Mouse (Mus musculus) gastrocnemius, postnatal 25 days (tissue): ENCODE measurements around the gene Greb1. TPM values are rescaled to one million over a fixed set of nuclear protein-coding genes. Genes with fewer than 3 reads are reported as not detected.
"Not testable (repeated sequence)": the region's sequence is repeated elsewhere in the genome, so short reads cannot be mapped to it uniquely, and the experiment has no call there.

Source experiments
- DNase-seq: peaks from one replicate; pipeline ENCODE4 v3.0.0; 2022
- total RNA-seq, 2 experiments: library from RNA; stranded (reverse); gene quantifications; 1 replicate in 1 of 2; 2 replicates in 1 of 2; pipeline ENCODE4 v1.2.3; 2021

Gene Greb1
- total RNA-seq, 2 experiments from 2014 or later: 0.56 to 0.67 TPM

DNA sequence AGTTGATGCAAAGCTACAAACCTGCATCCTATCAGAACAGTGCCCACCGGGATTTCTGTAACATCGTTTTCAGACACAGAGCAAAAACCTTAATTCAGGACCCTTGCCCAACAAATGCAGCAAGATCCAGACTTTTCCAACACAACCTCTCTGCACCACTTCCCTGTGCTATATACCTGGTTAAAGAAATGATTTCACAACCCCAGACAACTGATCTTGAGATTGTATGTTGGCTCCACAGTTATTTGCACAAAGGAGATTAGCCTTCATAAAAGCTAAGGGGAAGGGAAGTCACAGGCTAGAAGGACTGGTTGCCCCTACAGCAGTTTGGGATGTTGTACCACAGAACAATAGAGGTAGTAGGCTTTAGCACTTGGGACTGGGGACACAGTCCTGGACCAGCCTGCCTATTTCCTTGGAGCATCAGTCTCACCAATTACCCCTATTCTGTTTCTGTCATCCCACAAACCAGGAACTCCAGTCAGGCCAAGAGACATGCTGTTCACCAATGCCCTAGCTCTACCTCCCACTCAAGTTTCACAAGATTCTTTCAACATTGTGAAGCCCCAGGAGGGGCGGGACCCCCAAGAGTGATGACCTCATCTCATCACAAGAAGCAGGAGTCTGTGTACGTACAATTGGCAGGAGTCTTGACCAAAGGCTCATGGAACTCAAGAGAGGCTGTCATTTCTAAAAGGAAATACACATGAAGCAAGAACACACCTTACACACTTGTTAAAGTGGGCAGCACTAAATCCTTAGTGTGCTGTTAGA lies 36.9 kb downstream of the Greb1 start:
- no peak for DNase-seq

DNA sequence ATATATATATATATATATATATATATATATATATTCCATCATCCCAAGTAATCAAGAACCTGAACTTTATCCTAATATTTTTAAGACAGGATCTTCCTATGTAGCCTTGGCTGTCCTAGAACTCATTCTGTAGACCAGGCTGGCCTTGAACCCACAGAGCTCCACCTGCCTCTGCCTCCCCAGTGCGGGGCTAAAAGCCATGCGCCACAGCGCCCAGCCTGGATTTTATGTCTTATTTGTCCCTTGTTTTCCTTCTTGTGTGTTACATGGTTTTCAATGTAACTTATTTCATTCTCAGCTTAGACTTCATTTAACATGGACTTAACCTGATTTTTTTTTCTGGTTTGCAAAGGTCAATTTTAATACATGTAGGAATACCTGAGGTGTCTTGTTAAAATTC lies 39.2 kb downstream of the Greb1 start:
- DNase-seq: no peak

DNA sequence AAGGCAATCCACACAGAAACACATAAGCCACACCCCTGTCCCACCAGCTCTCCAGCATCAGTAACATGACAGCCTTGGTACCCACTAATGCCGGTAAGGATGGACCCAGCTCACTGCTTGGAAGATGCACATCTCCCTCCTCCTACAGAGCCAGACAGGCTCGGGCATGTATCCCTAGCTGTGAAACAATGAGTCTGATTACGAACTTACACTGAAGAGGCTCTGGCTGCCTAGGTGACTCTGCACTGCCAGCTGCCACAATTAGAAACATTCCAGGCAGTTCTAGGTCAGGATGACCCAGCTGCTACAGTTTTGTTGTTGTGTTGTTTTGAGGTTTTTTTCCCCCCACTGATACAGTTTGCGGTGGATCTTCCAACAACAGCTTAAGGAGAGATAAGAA lies 40.4 kb downstream of the Greb1 start:
- no peak for DNase-seq

DNA sequence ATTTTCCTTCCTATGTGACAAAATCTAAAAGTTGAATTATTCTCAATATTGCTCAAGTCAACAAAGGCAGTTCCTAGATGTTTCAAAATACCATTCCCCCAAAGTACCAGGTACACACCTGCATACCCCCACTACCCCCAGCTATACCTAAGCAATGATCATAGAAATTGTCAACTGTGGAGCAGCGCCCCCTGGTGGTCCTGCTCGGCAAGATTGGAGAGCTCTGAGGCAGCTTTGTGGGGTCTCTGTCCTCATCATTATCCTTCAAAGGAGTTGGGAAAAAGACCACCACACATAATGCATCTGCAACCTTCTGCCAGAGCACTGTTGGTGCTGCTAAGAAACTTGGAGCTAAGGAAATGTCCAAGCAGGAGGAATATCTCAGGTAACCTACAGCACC lies 46.4 kb downstream of the Greb1 start:
- no peak for DNase-seq

DNA sequence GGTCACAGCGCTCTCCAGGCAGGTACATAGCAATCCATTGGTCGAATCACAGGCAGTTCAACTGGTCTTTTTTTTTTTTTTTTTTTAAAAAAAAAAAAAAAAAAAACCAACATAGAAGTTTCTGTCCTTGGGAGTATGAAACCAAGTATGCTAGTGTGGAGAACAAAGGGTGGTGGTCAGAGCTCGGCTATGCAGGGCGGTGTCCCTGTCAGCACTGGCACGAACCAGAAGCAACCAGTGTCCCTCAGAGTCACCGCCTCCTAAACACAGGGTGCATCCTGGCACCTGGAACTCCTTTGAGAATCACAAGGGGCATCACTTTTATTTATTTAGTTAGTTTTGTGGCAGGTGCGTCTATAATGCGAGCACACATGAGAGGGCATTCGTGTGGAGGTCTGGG lies 47.1 kb downstream of the Greb1 start:
- DNase-seq: no peak

GRCm38 (mm10) chr12:16753110-16753509 lies 47.6 kb downstream of the Greb1 start:
- DNase-seq: no peak

DNA sequence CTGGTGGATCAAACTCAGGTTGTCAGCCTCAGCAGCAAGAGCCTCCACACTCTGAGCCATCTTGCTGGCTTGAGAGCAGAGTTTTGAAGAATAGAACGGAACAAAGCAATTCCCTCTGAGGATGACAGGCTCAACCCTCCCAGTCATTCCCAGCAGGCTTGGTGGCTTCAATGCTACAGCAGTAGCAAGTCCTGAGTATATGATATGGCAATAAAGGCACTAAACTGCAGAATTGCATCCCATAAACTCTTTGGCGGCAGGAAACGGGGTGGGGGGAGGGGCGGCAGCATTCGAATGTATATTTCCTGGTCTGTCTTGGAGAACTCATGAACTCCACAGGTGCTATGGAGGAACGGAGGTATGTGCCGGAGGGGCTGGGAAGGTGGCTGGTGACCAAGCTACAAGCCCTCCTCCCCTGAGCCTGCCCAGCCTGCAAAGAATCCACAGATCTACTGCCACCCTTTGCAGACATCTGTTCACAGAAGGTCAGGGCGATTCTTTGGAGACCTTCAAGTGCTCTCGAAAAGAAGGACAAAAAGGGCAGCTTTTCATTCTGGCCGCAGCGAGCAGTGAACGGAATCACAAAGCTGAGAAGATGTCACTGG lies 48.3 kb downstream of the Greb1 start:
- no peak for DNase-seq

DNA sequence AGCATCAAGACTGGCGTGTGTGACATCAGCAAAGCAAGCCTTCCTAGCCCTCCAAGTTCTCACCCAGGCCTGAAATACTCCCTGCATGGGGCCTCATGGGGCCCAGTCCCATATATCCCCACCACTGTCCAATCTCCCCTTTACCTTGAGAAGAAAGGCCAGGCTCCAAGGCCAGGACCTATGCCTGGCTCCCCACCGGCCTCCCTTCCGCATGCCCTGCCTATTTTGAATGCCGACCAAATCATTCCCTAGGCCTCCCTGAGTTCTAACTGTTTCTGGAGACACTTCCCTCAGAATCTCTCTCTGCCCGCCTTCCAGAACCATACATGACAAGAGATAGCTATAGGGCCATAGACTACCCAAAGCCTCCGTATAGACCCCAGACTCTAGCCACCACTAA lies 49.1 kb downstream of the Greb1 start:
- no peak for DNase-seq

DNA sequence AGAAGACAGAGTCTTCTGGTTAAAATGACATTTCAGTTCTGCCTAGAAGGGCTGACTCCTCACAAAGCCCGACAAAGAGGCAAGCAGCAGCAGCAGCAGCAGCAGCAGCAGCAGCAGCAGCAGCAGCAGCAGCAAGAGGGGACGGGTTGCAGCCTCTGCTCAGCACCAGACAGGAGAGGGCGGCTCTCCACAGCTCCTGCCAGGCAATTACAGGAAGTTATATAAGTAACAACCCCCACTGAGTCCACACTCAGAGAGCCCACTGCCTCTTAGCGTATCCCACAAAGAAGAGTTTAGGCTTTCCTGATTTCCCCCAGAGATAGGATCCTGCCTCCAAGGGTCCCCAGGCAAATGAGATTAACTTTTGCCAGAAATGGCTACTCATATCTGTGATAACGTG lies 60.6 kb downstream of the Greb1 start:
- DNase-seq: no peak

DNA sequence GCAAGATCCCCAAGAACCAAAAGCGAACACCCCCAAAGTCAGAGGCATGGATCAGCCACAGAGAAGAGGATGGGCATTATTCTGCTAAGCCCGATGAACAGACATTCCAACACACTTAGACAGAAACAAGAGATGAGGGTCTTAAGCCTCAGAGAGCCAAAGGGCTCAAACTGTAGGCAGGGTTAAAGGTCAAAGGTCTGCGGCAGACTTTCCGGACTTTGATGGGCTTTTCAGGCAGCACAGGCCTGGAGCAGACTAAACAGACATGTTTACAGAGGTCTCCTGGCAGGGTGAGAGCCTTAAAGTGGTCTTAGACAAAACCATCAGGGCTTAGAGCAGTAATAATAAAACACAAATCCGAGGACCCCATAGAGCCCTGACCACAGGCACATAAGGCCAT lies 63.4 kb downstream of the Greb1 start:
- no peak for DNase-seq

- DNase-seq: no peak
Measured at GRCm38 (mm10) chr12:16734698-16735097, 66.0 kb downstream of the Greb1 start.

DNA sequence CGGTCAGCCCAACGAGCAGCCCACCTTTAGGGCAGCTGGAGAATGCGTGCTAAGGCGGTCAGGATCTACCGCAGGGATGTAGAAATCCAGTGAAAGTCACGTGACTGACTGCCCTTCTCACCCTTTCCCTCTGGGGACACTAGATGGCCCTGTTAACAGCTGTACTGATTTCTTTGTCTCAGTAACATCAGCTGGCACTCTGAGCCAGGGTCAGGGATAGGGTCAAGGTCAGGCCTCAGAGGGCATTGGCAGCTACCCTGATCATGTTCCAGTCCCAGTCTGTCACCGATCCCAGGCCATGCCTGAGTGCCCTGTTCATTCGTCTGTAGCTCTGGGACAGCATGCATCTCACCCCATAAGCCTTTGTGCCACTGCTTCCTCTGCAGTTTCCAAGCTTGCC lies 66.7 kb downstream of the Greb1 start:
- no peak for DNase-seq

- DNase-seq: no peak
Measured at GRCm38 (mm10) chr12:16731121-16731741, 69.5 kb downstream of the Greb1 start.

DNA sequence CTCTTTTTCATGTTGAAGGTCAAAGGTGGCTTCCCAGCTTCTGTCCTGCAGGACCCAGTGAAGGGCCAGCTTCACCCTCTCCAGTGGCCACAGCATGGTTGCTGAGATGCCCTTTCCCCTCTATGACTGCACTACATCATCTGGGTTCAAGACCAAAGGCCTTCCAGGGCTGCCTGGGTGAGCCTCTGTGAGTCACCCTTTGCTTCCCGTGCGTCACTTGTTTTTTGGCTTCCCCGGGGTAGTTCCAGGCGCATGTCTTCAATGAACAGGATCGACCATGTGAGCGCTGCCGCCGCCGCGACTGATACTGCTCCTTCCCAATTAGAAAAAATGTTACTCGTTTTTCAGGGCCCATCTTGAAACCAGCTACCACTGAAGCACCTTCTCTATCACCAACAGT lies 70.5 kb downstream of the Greb1 start:
- DNase-seq: no peak

DNA sequence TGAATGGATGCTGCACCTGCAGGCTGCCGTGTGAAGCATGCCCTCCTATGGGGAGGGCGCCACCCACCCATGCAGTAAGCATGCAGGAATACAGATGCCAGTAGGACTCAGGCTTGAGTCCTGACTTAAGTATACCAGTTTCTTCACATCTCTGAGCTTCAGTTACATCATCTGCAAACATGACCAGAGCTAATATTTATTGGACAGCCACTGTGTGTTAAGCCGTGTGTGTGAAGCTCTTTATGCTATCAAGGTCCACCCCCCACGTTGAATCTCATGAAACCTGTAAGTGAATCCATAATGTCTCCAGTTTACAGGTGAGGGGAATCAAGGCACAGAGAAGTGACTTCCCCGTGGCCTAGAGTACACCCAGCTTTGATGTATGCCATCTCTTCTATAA lies 72.5 kb downstream of the Greb1 start:
- DNase-seq: no peak

DNA sequence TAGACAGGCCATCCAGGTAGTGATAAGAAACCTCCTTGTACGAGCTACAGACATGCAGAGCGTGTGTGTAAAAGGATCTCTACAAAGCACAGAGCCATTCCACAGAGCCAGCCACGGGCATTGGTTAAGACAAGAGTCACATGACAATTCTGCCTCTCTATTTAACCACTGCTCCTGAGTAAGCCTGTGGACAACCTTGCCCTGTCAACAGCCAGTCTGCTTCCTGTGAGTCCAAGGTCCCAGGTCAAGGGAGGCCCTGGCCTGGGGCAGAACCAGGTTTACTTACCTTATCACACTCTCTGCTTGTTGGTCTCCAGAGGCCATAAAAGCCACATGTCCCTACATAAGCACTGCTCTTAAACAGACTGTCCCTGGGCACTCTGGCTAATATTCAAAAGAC lies 74.5 kb downstream of the Greb1 start:
- no peak for DNase-seq

DNA sequence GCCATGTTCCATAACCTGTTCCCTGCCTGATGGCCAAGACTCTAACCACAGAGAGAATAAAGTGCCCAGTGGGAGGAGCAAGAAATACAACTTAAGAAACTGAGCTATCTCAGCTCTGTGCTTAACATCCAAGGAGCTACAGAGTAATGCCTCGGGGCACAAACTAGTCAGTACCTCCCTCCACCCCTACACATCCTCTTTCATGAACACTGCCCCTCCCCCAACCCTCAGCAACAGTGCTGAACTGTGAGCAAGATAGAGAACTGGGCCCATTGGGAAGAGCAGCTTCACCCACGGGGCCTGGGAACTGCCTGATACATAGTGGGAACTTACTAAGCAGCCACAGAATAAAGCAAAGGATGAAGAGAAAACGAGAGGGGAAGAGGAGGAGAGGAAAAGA lies 77.1 kb downstream of the Greb1 start:
- DNase-seq: no peak

DNA sequence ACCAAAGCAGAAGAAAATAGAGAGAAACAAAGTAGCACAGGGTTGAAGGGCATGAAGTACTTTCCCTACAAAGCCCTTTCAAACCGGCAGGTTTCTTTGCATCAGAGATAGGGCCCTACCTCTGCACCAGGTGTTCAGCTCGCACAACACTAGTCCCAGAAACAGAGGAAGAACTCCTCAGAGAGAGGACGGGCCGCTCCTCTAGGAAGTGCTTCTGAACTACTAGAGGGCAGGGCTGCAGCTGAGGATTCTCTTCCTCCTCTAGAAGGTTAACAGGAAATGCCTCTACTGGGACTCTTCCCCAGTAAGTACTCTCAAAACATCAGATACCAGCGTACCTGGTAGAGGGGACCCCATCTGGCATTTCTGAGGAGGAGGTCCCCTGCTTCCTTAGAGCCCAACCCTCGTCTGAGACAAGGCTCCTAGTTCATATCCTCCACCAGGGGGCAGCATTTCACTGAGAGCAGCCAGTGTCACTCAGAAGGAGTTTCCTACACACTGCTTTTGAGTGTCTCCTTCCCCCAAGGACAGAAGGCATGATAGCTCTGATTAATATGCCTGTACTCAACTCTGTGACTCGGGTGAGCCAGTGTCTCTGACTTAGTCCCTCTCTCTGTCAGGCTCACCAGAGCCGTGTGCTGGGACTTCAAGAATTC lies 81.9 kb downstream of the Greb1 start:
- no peak for DNase-seq

- no peak for DNase-seq
Measured at GRCm38 (mm10) chr12:16717653-16718052, 83.0 kb downstream of the Greb1 start.

GRCm38 (mm10) chr12:16714616-16715015 lies 86.1 kb downstream of the Greb1 start:
- no peak for DNase-seq

GRCm38 (mm10) chr12:16698691-16699090 lies 102.0 kb downstream of the Greb1 start:
- DNase-seq: peak; percentile 58

GRCm38 (mm10) chr12:16696146-16696545 lies 104.5 kb downstream of the Greb1 start:
- no peak for DNase-seq

DNA sequence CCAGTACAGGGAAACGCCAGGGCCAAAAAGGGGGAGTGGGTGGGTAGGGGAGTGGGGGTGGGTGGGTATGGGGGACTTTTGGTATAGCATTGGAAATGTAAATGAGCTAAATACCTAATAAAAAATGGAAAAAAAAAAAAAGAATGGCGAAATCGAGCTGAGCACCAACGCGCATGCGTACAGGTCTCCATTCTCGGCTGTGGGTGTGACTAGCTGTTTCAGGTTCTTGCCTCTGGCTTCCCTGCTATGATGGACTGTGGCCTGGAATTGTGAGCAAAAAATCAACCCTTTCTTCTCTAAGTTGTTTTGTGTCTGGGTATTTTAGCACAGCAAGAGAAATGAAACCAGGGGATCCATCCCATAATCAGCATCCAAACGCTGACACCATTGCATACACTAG lies 105.4 kb downstream of the Greb1 start:
- not testable (repeated sequence) for DNase-seq
